Mouse (Mus musculus) adrenal gland, postnatal 4 days (tissue): ENCODE measurements around the gene Smg5. TPM values are rescaled to one million over a fixed set of nuclear protein-coding genes. Genes with fewer than 3 reads are reported as not detected.
"Not testable (repeated sequence)": the region's sequence is repeated elsewhere in the genome, so short reads cannot be mapped to it uniquely, and the experiment has no call there.

Source experiments
- DNase-seq, 2 experiments: peaks; one replicate each; pipeline ENCODE4 v3.0.0; 2021 to 2022; ENCODE audit warnings: low spot score in 2 of 2, mixed read lengths in 2 of 2
- long read RNA-seq, 2 experiments: library from polyadenylated mRNA; stranded (forward); transcript quantifications; one replicate each; pipeline ENCODE4 v2.0.0; 2021
- total RNA-seq, 2 experiments: library from RNA; stranded (reverse); gene quantifications; 2 replicates each; pipeline ENCODE4 v1.2.3; 2021

The Smg5 gene
- total RNA-seq: 10 to 100 TPM; 68.2 to 69.0 TPM
- long read RNA-seq, experiment 1, full-length matches to known transcripts: 8 of 17 reads
- long read RNA-seq, experiment 1, partial matches to known transcripts: 1 of 17 reads
- long read RNA-seq, experiment 1, other reads (novel, unspliced or antisense): 8 of 17 reads
- long read RNA-seq, experiment 2, full-length matches to known transcripts: 24 of 67 reads
- long read RNA-seq, experiment 2, partial matches to known transcripts: 22 of 67 reads
- long read RNA-seq, experiment 2, other reads (novel, unspliced or antisense): 21 of 67 reads

DNA sequence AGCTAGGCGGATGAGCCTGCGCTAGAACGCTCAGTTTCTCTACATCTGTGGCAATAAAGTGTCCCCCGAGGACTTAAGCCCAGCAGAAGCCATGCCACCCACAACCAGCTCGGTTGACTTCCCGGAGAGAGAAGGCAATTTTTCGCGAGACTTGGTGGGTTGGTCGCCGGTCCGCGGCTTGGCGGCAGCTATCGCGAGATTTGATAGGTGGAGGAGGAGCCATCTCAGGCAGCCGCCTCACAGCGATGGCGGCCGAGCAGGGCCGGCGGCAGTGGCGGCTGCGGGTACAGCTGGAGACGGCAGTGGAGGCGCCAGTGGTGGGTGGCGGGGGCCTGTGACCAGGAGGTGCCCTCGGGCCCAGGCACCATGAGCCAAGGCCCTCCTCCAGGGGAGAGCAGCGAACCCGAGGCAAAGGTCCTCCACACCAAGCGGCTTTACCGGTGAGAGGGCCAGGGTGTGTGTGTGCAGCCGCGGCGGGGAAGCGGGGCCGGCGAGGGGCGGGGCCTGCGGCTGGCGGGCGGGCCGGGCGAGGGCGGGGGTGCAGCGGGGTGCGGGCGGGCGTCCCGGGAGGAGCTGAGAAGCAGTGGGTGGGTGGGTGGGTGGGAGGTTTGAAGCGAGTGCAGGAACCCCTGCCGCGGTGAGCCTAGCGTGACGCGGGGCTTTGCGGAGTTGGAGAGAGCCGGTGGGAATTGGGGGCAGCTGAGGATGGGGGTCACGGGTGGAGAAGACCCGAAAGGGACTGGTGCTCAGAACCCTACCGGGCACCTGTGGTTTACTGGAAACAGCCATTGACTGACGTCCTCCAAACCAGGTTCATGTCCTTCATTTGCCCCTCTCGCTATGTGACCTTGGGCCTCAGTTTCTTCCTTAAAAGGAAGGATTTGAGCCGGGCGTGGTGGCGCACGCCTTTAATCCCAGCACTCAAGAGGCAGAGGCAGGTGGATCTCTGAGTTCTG is at the start of gene Smg5, which contains the start of gene Tmem79:
Gene Smg5 (plus strand): TSS at position 203 of the 956 bp plus-strand sequence.
Gene Tmem79 (minus strand): TSS at position 91 of the 956 bp plus-strand sequence.
- DNase-seq: peak; percentile 90 to 91

DNA sequence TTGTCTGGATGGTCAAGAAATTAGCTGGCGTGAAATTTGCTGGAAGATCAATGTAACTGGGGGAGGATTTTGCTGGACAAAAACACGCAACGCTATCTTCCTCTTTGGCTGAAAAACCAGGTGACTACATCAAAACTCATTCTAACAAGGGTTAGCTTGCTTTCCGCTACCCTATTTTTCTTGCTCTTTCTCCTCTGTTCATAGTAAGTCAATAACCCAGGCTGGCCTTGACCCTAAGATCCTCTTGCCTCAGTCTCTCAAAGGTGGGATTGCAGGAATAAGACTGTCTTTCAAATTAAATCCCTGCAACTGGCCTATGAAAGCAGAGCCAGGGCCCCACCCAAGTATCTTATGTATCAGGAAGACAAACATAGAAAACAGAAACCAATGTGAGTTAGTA is 49.0 kb upstream of the Smg5 start, which contains the start of gene Gm38392:
Gene Gm38392 (minus strand): TSS at position 101 of the 400 bp plus-strand sequence.
- no peak for DNase-seq

DNA sequence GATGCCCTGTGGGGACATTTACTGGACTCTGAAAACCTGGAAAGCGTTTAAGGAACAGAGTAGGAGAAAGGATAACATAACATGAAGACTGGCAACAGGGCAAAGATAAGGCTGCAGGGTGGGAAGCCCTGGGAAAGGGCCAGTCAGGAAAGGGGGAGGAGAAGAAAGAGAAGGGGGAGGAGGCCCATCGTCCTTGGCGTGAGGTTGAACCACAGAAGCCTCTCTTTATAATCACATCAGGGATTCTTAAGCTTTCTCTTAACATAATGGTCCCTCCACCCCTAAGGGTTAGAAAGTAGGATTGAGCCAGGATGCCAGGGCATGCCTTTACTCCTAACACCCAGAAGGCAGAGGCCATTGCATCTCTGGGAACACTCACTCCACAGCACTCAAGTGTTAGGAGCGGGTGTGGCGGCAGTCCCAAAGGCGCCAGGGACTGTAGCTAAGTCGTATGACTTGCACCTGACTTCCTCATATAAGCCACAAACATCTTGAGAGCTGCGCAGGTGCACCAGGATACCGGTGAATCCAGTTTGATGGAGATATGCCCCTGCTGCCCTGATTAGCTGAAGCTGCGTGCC is 47.8 kb upstream of the Smg5 start:
- DNase-seq: not testable (repeated sequence)

- no peak for DNase-seq
Measured at GRCm38 (mm10) chr3:88291970-88292369, 44.1 kb upstream of the Smg5 start.

DNA sequence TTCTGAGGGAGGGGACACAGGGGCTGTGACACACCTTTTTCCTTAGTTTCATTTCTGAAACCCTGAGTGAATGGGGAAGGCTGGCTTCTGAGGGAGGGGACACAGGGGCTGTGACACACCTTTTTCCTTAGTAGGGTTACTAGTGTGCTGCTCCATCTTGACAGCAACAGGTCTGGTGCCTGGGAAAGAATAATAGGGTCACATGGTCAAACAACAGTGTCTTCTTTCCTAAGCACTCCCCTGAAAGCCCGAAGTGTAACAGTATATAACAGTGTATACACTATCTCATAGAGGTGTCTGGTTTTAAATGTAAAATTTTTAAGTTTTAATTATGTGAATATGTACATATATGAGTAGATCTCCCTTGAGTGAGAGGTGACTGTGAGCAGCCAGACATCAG is 40.8 kb upstream of the Smg5 start:
- DNase-seq: not testable (repeated sequence)

DNA sequence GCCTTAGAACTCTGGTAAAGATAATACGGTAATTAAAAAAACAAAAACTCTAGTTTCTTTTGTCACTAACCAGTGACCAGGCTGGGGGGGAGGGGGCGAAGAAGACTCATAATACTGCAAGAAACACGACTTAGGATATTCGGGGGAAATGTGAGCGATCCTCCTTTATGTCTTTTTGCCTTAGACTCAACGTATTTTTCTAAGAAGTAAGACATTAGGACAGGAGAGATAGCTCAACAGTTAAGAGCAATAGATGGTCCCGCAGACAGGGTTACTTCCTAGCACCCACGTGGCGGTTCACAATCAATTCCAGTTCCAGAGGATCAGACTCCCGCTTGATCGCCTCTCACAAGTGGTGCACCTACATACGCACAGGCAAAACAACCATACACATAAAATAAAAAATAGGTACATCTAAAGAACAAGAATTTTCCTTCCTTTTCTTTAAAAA is 39.9 kb upstream of the Smg5 start:
- DNase-seq: no peak

DNA sequence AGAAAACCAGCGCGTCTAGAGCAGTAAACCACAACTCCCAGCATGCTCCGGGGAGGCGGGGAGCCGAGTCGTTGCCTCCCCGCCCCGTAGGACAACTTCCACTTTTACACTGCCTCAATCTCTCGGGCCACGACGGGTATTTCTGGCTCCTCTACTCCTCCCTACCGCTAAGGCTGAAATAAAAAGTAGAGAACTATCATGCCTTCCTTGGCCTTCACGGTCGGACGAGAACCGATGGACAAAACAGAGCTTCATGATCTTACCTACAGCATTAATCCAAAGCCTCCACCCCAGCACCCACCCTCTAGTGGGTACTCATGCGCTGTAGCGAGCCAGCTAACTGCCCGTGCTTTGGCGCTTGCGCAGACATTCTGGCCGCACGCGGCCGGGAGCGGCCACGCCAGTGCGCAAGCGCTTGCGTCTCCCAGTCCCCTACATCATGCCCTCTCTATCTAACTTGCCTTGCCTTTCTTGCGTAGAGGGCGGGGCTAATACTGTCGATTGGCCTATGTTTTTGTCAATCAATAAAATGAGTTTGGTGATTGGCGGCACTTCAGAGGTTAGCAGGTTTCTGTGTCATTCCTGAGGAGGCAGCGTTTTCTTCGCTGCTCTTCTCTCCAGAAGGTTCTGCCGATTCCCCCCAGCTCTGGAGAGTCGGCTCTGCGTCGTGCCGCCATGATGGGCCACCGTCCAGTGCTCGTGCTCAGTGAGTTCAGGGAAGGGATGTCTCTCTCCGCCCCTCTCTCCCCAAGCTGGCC is 39.3 kb upstream of the Smg5 start, which contains the start of the genes Tsacc and Cct3:
Gene Tsacc (minus strand): TSS at position 439 of the 758 bp plus-strand sequence.
Gene Cct3 (plus strand): TSS at position 556 of the 758 bp plus-strand sequence.
- peak; percentile 77 to 91 for DNase-seq

- DNase-seq: no peak
Measured at GRCm38 (mm10) chr3:88297321-88297851, 38.7 kb upstream of the Smg5 start.

- DNase-seq: no peak
Measured at GRCm38 (mm10) chr3:88299172-88299571, 36.9 kb upstream of the Smg5 start.

- no peak for DNase-seq
Measured at GRCm38 (mm10) chr3:88324951-88325405, 11.1 kb upstream of the Smg5 start, which contains the start of gene Glmp. Gene Glmp (plus strand): TSS chr3:88325023.

GRCm38 (mm10) chr3:88328956-88329355 is 7.1 kb upstream of the Smg5 start:
- no peak for DNase-seq

DNA sequence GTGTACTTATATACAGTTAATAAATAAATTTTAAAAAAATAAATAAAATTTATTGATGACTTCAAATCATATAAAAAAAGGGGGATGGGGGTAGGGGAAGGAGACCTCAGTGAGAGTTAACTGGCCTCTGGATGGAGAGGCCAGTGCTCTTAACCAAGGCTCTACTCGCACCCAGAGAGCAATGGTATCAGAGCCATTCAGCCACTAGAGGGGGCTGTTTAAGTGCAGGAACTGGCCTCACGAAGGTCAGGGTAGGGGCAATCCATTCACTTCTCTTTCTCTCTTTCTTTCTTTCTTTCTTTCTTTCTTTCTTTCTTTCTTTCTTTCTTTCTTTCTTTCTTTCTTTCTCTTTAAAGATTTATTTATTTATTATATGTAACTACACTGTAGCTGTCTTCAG is 4.8 kb upstream of the Smg5 start:
- no peak for DNase-seq

GRCm38 (mm10) chr3:88334029-88334658 is 1.9 kb upstream of the Smg5 start:
- no peak for DNase-seq

GRCm38 (mm10) chr3:88334902-88335435 is 1.1 kb upstream of the Smg5 start:
- no peak for DNase-seq

DNA sequence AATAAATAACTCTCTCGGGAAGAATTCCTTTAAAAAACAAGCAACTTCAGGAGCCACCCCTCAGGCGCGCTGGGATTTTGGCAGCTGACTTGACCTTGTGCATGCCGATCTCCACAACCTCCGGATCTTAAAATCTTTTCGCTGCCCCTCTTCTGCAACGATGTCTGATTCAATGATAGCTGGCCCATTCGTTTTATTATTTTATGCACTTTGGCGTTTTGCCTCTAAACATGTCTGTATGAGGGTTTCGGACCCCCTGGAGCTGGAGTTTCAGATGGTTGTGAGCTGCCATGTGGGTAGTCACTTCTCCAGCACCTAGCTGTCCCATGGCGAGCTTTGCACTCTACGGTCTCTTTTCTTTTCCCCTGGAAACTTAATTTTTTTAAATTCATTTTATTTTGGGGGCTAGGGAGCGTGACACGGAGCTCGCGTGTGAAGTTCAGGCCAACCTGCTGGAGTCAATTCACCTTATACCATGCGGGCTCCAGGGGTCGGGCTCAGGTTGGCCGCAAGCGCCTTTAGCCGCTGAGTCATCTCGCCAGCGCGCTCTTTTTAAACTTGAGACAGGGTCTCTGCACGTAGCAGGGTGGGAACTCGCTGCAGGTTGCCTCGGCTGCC is 515 bp upstream of the Smg5 start:
- DNase-seq: no peak

- DNase-seq: no peak
Measured at GRCm38 (mm10) chr3:88337367-88338020, 1.4 kb downstream of the Smg5 start.

GRCm38 (mm10) chr3:88338316-88338715 is 2.3 kb downstream of the Smg5 start:
- DNase-seq: no peak

GRCm38 (mm10) chr3:88339006-88339405 is 2.9 kb downstream of the Smg5 start:
- DNase-seq: no peak
